Comparison of ENCODE assay signal across 12 mouse cellular contexts in the genomic region with DNA sequence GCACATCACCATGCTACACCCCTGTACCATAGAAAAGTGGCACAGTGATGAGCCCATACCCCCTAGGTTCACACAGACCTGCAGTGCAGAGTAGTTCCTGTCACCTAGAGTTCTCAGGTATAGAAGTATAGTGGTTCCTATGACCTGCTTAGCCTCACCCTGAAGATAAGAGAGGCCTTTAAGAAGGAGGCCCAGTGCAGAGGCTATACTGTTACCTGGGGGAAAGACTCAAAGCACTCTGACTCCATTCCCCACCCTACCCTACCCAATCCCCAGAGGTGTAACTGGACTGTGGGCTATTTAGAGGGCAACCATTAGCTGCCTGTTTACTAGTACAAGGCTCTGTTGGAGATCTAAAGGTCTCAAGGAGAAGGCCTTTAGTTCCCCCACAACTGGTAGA. TPM values are rescaled to one million over a fixed set of nuclear protein-coding genes. Genes with fewer than 3 reads are reported as not detected.
DNase-seq lines count a peak whose midpoint lies in the region; ATAC-seq lines count a peak whose summit lies in the region.
"Had no signal": no experiment of that assay in that cellular context is flagged by ENCODE, and none has a peak within 500 bp of the region (broad histone marks: within the 10 kb centered on the region; RNA-seq: fewer than 3 reads in every experiment).

No protein-coding gene starts in this region.

- DNase-seq in embryonic facial prominence, embryonic 10.5 days (ENCODE audit: low spot score), result no peak
- no peak for DNase-seq in heart, postnatal 4 days
- DNase-seq in liver, embryonic 11.5 days (ENCODE audit: low spot score), result no peak
- no peak for DNase-seq in right cerebral cortex, adult 18-20 months
- DNase-seq: thymus, postnatal 14 days had no signal

- H3K9me3 ChIP-seq in embryonic facial prominence, embryonic 13.5 days, result no peaks in the 10 kb centered on the region
- H3K9me3 ChIP-seq in embryonic facial prominence, embryonic 10.5 days, result no peaks in the 10 kb centered on the region
- no peaks in the 10 kb centered on the region for H3K9me3 ChIP-seq in heart, embryonic 15.5 days (replicated peaks)
- H3K9me3 ChIP-seq in liver, embryonic 12.5 days (replicated peaks), result no peaks in the 10 kb centered on the region
- no peaks in the 10 kb centered on the region for H3K9me3 ChIP-seq in liver, embryonic 11.5 days (ENCODE audit: control insufficient read depth, low read length)
- no peaks in the 10 kb centered on the region for H3K9me3 ChIP-seq in stomach, embryonic 15.5 days

- no peak overlapping the region for H3K9ac ChIP-seq in embryonic facial prominence, embryonic 13.5 days
- no peak overlapping the region for H3K9ac ChIP-seq in heart, embryonic 15.5 days
- no peak overlapping the region for H3K9ac ChIP-seq in liver, embryonic 12.5 days
- H3K9ac ChIP-seq in liver, embryonic 11.5 days (ENCODE audit: low read depth, low read length), result no peak overlapping the region
- H3K9ac ChIP-seq in stomach, embryonic 15.5 days, result no peak overlapping the region
- H3K9ac ChIP-seq: hindbrain, embryonic 14.5 days had no signal

- ATAC-seq in embryonic facial prominence, embryonic 13.5 days (ENCODE audit: insufficient number of reproducible peaks, insufficient read depth, low FRiP score, low TSS enrichment, low read depth), result no peak
- ATAC-seq in heart, embryonic 15.5 days (replicated peaks; ENCODE audit: insufficient number of reproducible peaks, insufficient read depth, low FRiP score, low read depth), result no peak
- ATAC-seq in liver, embryonic 12.5 days, result 0 out of 2 replicates have a peak, but pooled peaks have one; percentile 16
- ATAC-seq in liver, embryonic 11.5 days (replicated peaks; ENCODE audit: low FRiP score), result no peak
- ATAC-seq in stomach, embryonic 15.5 days (ENCODE audit: insufficient read depth, low FRiP score, low read depth), result 0 out of 2 replicates have a peak, but pooled peaks have one; percentile 23

- H3K4me2 ChIP-seq in embryonic facial prominence, embryonic 13.5 days, result no peak overlapping the region
- H3K4me2 ChIP-seq in heart, embryonic 15.5 days, result no peak overlapping the region
- H3K4me2 ChIP-seq in liver, embryonic 12.5 days, result no peak overlapping the region
- no peak overlapping the region for H3K4me2 ChIP-seq in liver, embryonic 11.5 days
- H3K4me2 ChIP-seq in stomach, embryonic 15.5 days, result no peak overlapping the region
- H3K4me2 ChIP-seq: hindbrain, embryonic 14.5 days had no signal

- H3K27ac ChIP-seq in embryonic facial prominence, embryonic 13.5 days, result 0 out of 2 replicates have a peak overlapping the region, but pooled peaks have one; percentile 11
- no peak overlapping the region for H3K27ac ChIP-seq in embryonic facial prominence, embryonic 10.5 days (replicated peaks)
- H3K27ac ChIP-seq in heart, embryonic 15.5 days, result peak overlapping the region; percentile 46
- H3K27ac ChIP-seq in liver, embryonic 12.5 days, result no peak overlapping the region
- no peak overlapping the region for H3K27ac ChIP-seq in liver, embryonic 11.5 days (ENCODE audit: low read depth, low read length)
- peak overlapping the region; percentile 67; the same call in 1 of the 2 replicates for H3K27ac ChIP-seq in stomach, embryonic 15.5 days
- H3K27ac ChIP-seq: hindbrain, embryonic 14.5 days had no signal

- no peak overlapping the region for H3K4me3 ChIP-seq in embryonic facial prominence, embryonic 13.5 days
- no peak overlapping the region for H3K4me3 ChIP-seq in embryonic facial prominence, embryonic 10.5 days
- H3K4me3 ChIP-seq in heart, embryonic 15.5 days, result no peak overlapping the region
- no peak overlapping the region for H3K4me3 ChIP-seq in liver, embryonic 12.5 days
- no peak overlapping the region for H3K4me3 ChIP-seq in liver, embryonic 11.5 days (ENCODE audit: low read depth, low read length)
- H3K4me3 ChIP-seq in stomach, embryonic 15.5 days (replicated peaks), result no peak overlapping the region

- H3K4me1 ChIP-seq in embryonic facial prominence, embryonic 13.5 days, result peaks cover 67% of the 10 kb centered on the region
- peaks cover 61% of the 10 kb centered on the region for H3K4me1 ChIP-seq in embryonic facial prominence, embryonic 10.5 days
- H3K4me1 ChIP-seq in heart, embryonic 15.5 days (replicated peaks), result peaks cover 76% of the 10 kb centered on the region
- peaks cover 52% of the 10 kb centered on the region for H3K4me1 ChIP-seq in liver, embryonic 12.5 days
- H3K4me1 ChIP-seq in liver, embryonic 11.5 days (replicated peaks; ENCODE audit: control insufficient read depth, insufficient read depth, low read length), result peaks cover 47% of the 10 kb centered on the region
- peaks cover 31% of the 10 kb centered on the region for H3K4me1 ChIP-seq in stomach, embryonic 15.5 days

- peaks cover under 1% of the 10 kb centered on the region; the same call in 1 of the 2 replicates for H3K36me3 ChIP-seq in embryonic facial prominence, embryonic 13.5 days
- peaks cover 57% of the 10 kb centered on the region for H3K36me3 ChIP-seq in embryonic facial prominence, embryonic 10.5 days (replicated peaks)
- H3K36me3 ChIP-seq in heart, embryonic 15.5 days, result no peaks in the 10 kb centered on the region
- no peaks in the 10 kb centered on the region for H3K36me3 ChIP-seq in liver, embryonic 12.5 days
- no peaks in the 10 kb centered on the region; the same call in 1 of the 2 replicates for H3K36me3 ChIP-seq in liver, embryonic 11.5 days (ENCODE audit: control insufficient read depth, insufficient read depth, low read length)
- H3K36me3 ChIP-seq in stomach, embryonic 15.5 days, result no peaks in the 10 kb centered on the region; the same call in 1 of the 2 replicates

- no peaks in the 10 kb centered on the region for H3K27me3 ChIP-seq in embryonic facial prominence, embryonic 13.5 days
- no peaks in the 10 kb centered on the region for H3K27me3 ChIP-seq in embryonic facial prominence, embryonic 10.5 days (replicated peaks; ENCODE audit: low read depth, poor library complexity, severe bottlenecking)
- no peaks in the 10 kb centered on the region for H3K27me3 ChIP-seq in heart, embryonic 15.5 days
- no peaks in the 10 kb centered on the region for H3K27me3 ChIP-seq in liver, embryonic 12.5 days (replicated peaks)
- H3K27me3 ChIP-seq in liver, embryonic 11.5 days (replicated peaks; ENCODE audit: control insufficient read depth, insufficient read depth, low read length), result no peaks in the 10 kb centered on the region
- H3K27me3 ChIP-seq in stomach, embryonic 15.5 days (replicated peaks), result no peaks in the 10 kb centered on the region
- H3K27me3 ChIP-seq: CH12.LX had no signal

RNA-seq across cellular contexts. Expression of a gene that starts 43.6 kb away (rescaled TPM):
- polyA plus RNA-seq in embryonic facial prominence, embryonic 13.5 days (2015; fragmentation: Nextera tagmentation; extraction: Ambion mirVana), result 197 TPM in 2 replicates
- 82.9 and 91.7 TPM in 2 replicates for polyA plus RNA-seq in embryonic facial prominence, embryonic 10.5 days (2016; fragmentation: Nextera tagmentation; extraction: Ambion mirVana)
- 1,553 and 1,598 TPM in 2 replicates for polyA plus RNA-seq in heart, embryonic 15.5 days (2015; fragmentation: Nextera tagmentation; extraction: Ambion mirVana)
- total RNA-seq in heart, postnatal 4 days (2021), result 1,000 to 10,000 TPM; 1,178 to 1,267 TPM
- polyA plus RNA-seq in liver, embryonic 12.5 days (2016; fragmentation: Nextera tagmentation; extraction: Ambion mirVana), result 70.5 and 76.1 TPM in 2 replicates
- 98.9 and 115 TPM in 2 replicates for polyA plus RNA-seq in liver, embryonic 11.5 days (2014; fragmentation: Nextera tagmentation; extraction: Ambion mirVana)
- 1,258 and 1,308 TPM in 2 replicates for polyA plus RNA-seq in stomach, embryonic 15.5 days (2015; fragmentation: Nextera tagmentation; extraction: Ambion mirVana)
- total RNA-seq: CH12.LX; megakaryocyte-erythroid progenitor cell, adult 5-6 weeks had no signal

Comparison
In these comparisons a context has a peak if more than half of its experiments do, and no peak if none do; other contexts are left out.
1. ATAC-seq: peak in liver, embryonic 12.5 days (single experiment) and stomach, embryonic 15.5 days (single experiment); none in embryonic facial prominence, embryonic 13.5 days (single experiment), heart, embryonic 15.5 days (single experiment) and liver, embryonic 11.5 days (single experiment).
2. H3K27ac ChIP-seq: peak in embryonic facial prominence, embryonic 13.5 days (single experiment), heart, embryonic 15.5 days (single experiment) and stomach, embryonic 15.5 days (single experiment); none in embryonic facial prominence, embryonic 10.5 days (single experiment), liver, embryonic 12.5 days (single experiment) and liver, embryonic 11.5 days (single experiment).